Mouse (Mus musculus): ENCODE measurements at regions not wholly inside any gene's neighbourhood (a gene's known extent, or its start where the extent isn't known, plus 50 kb on each side); places are given as distances from the start of the nearest gene placed in this dataset.

- in situ Hi-C loops (cut with MboI, MseI): no loop called here
These were observed 129.6 kb upstream of the Psmd7 start for GRCm38 (mm10) chr8:107717856-107718255.

- in situ Hi-C loops (cut with MboI, MseI): no loop called here
These were observed 131.4 kb upstream of the Psmd7 start for GRCm38 (mm10) chr8:107719656-107720055.

GRCm38 (mm10) chr8:107726716-107727115 lies 138.5 kb upstream of the Psmd7 start:
- in situ Hi-C loops (cut with MboI, MseI): no loop called here

GRCm38 (mm10) chr8:107727276-107727675 lies 139.0 kb upstream of the Psmd7 start:
- in situ Hi-C loops (cut with MboI, MseI): no loop called here

GRCm38 (mm10) chr8:107739091-107739490 lies 150.8 kb upstream of the Psmd7 start:
- in situ Hi-C loops (cut with MboI, MseI): no loop called here

- in situ Hi-C loops (cut with MboI, MseI): no loop called here
These were observed 168.8 kb upstream of the Psmd7 start for GRCm38 (mm10) chr8:107757083-107757482.

- in situ Hi-C loops (cut with MboI, MseI): no loop called here
These were observed 170.4 kb upstream of the Psmd7 start for GRCm38 (mm10) chr8:107758637-107759036.

GRCm38 (mm10) chr8:107776906-107777305 lies 165.5 kb upstream of the Zfhx3 start:
- in situ Hi-C loops (cut with MboI, MseI): no loop called here

- in situ Hi-C loops (cut with MboI, MseI): no loop called here
These were observed 156.7 kb upstream of the Zfhx3 start for GRCm38 (mm10) chr8:107785771-107786170.

- in situ Hi-C loops (cut with MboI, MseI): no loop called here
These were observed 150.2 kb upstream of the Zfhx3 start for GRCm38 (mm10) chr8:107792286-107792685.

- in situ Hi-C loops (cut with MboI, MseI): loop anchor here (5.0 kb wide), 1 partner anchor 52 kb away; no protein-coding TSS in a partner anchor
These were observed 127.5 kb upstream of the Zfhx3 start for GRCm38 (mm10) chr8:107814931-107815330.

- in situ Hi-C loops (cut with MboI, MseI): loop anchor here (5.0 kb wide), 1 partner anchor 52 kb away; no protein-coding TSS in a partner anchor
These were observed 126.7 kb upstream of the Zfhx3 start for GRCm38 (mm10) chr8:107815775-107816174.

GRCm38 (mm10) chr8:107817796-107818195 lies 124.6 kb upstream of the Zfhx3 start:
- in situ Hi-C loops (cut with MboI, MseI): loop anchor here (5.0 kb wide), 1 partner anchor 50 kb away; no protein-coding TSS in a partner anchor

- in situ Hi-C loops (cut with MboI, MseI): no loop called here
These were observed 122.2 kb upstream of the Zfhx3 start for GRCm38 (mm10) chr8:107820174-107820760.

- in situ Hi-C loops (cut with MboI, MseI): no loop called here
These were observed 120.9 kb upstream of the Zfhx3 start for GRCm38 (mm10) chr8:107821522-107821921.

- in situ Hi-C loops (cut with MboI, MseI): no loop called here
These were observed 118.3 kb upstream of the Zfhx3 start for GRCm38 (mm10) chr8:107824096-107824495.

GRCm38 (mm10) chr8:107824640-107825039 lies 117.8 kb upstream of the Zfhx3 start:
- in situ Hi-C loops (cut with MboI, MseI): no loop called here

- in situ Hi-C loops (cut with MboI, MseI): no loop called here
These were observed 114.8 kb upstream of the Zfhx3 start for GRCm38 (mm10) chr8:107827500-107828125.

GRCm38 (mm10) chr8:107828541-107828940 lies 113.9 kb upstream of the Zfhx3 start:
- in situ Hi-C loops (cut with MboI, MseI): no loop called here

GRCm38 (mm10) chr8:107833481-107833880 lies 109.0 kb upstream of the Zfhx3 start:
- in situ Hi-C loops (cut with MboI, MseI): no loop called here

GRCm38 (mm10) chr8:107846141-107846540 lies 96.3 kb upstream of the Zfhx3 start:
- in situ Hi-C loops (cut with MboI, MseI): no loop called here

- in situ Hi-C loops (cut with MboI, MseI): no loop called here
These were observed 91.0 kb upstream of the Zfhx3 start for GRCm38 (mm10) chr8:107851236-107852043.

- in situ Hi-C loops (cut with MboI, MseI): no loop called here
These were observed 82.7 kb upstream of the Zfhx3 start for GRCm38 (mm10) chr8:107859770-107860169.
